Mouse (Mus musculus) ovary, postnatal 14 days (tissue): ENCODE data around the gene Luzp2.

Experiments
- DNase-seq: peaks from one replicate; pipeline ENCODE4 v3.0.0; 2022; ENCODE audit warnings: low spot score

Luzp2 gene

GRCm38 (mm10) chr7:54835372-54835851, at the start of gene Luzp2:
Luzp2 (plus strand) TSS chr7:54835498.
- DNase-seq: no peak

DNA sequence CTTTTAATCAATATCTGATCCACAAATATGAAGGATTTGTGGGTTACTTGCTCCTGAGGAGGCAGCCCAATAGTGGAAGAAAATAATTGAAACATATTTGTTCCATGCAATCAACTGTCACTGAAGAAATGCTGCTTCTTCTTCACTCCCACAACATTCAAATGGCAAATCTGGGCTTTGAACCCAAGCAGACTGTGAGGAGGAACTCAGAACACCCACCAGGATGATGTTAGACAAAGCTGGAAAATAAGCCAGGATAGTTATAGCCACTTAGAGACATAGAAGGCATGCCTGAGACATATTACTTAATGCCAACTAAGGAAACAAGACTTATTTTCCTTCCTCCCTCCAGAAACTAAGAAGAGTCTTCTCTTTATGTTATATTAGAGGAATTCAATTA, 47.8 kb upstream of the Luzp2 start:
- DNase-seq: no peak

DNA sequence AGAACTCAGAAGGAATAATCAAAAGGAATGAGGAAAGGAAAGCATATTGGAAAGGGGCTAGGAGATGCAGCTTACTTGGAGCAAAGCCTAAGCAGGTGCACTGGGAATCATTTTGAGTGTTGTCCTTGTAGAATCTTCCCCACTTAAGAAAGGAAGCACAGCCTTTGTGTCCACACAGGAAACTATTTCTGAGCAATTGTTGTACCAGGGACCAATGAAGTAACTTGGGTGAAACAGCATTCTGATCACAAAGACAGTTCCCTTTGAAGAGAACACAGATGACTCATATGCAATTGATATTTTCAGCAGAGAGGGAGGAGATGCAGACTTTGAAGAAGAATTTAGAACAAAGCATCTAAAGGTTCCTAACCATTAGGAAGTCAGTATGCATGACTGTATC, 16.7 kb upstream of the Luzp2 start:
- DNase-seq: no peak

- DNase-seq: no peak
Observed at GRCm38 (mm10) chr7:54828751-54829150, 6.5 kb upstream of the Luzp2 start.

GRCm38 (mm10) chr7:54835911-54836352, 634 bp downstream of the Luzp2 start:
- no peak for DNase-seq

- no peak for DNase-seq
Observed at GRCm38 (mm10) chr7:54836437-54836836, 1.1 kb downstream of the Luzp2 start.

GRCm38 (mm10) chr7:54842807-54843335, 7.6 kb downstream of the Luzp2 start:
- no peak for DNase-seq

DNA sequence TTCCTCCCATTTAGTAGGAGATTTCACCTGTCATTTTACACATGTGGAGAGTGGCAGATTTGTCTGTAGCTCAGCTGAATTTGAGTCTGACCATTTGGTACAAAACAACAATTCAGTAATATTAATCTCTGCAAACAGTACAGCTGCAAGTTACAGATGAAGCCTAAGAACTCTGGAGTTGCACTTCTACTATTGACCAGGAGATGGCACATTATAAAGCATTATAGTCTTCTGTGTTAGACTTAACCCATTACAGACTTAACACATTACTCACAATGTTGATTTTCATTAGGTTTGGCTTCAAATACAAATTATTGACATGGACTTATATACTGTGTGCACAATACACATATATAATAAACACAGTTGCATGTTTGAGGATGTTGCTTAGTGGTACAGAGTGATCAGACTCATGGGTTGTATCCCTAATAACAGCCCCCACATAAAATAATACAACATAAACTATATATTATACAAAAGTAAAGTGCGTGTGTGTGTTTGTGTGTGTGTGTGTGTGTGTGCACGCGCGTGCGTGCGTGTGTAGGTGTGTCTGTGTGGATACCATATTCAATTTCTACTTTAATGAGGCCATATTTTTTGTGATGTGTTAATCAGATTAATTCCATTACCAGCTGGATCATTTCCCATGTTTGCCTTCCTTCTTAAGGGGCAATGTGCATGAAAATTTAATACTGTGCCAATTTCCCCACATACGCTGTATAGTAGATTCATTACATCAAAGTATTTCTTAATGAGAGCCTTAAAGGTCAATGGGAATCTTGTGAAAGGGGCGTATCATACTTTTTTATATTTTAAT, 10.8 kb downstream of the Luzp2 start:
- DNase-seq: no peak

GRCm38 (mm10) chr7:54846692-54847020, 11.4 kb downstream of the Luzp2 start:
- DNase-seq: no peak

DNA sequence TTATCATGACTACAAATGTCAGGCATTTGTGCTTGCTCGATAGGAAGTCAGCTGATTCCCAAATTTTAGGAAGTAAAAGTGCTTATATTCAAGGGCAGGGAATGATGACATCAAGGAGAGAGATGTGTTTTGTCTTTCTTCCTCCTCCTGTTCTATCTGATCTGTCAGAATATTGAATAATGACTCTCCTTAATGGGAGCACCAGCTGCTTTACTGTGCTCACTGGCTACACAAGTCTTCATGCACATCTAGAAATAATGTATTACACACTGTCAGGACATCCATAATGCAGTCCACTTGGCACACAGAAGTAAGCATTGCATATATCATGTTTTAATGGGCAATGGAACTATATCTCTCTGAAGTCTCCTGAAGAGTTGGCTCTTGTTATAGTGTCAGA, 17.6 kb downstream of the Luzp2 start:
- DNase-seq: no peak

DNA sequence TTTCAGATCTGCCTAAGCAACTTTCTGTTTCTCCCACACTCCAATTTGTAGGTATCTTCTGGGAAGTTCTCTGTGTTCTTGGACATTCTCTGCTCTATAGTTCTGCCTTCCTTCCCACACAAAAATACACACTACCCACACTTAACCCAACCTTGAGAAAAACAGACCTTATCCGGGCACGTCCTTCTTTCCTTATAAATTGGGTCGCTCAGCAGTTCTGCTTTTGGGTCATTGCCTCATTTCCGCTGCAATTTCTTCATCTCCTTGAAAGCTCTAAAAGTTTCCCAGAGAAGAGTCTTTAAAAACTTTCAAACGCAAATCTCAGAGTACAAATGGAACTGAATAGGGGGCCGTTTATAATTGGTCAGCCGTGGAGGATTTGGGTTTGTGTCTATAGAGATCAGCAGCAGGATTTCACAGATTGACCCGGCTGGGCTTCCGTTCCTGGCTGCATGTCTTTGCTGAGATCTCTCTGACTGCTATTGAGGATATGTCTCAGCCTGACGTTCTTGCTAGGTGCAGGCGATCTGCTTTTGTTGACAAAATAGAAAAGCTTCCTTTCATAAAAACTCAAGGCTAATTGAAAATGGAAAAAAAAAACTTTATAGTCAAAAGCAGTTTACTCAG, 26.0 kb downstream of the Luzp2 start:
- no peak for DNase-seq

DNA sequence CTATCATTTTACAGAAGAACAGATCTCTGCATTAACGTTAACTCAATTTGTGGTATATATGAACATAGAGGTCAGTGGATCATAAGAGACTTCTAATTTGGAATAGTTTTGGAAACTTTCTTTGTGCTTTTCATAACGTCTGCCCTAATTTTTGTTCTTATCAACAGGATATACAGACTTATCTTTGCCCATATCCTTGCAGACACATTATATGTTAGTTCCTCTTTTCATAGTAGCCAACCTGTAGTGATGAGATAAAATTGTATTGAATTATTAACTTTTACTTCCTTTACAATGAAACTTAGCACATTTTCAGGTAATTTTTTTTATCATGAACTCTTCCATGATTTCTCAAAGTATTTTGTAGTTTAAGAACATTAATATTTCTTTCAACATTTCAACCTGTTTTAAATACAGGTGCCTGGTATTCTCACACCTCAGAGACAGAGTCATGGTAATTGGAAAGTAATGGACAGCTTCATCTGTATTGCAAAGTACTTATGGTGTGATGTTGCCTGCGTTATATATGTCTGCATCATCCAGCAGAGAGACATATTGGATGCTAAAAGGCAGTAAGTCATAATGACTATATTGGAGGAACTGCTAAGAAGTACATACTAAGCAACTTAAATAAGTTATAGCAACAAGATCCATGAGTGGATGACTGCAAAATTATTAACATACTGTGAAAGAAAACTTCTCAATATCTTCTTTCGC, 43.8 kb downstream of the Luzp2 start:
- no peak for DNase-seq

- no peak for DNase-seq
Observed at GRCm38 (mm10) chr7:54893709-54894627, 58.7 kb downstream of the Luzp2 start.

DNA sequence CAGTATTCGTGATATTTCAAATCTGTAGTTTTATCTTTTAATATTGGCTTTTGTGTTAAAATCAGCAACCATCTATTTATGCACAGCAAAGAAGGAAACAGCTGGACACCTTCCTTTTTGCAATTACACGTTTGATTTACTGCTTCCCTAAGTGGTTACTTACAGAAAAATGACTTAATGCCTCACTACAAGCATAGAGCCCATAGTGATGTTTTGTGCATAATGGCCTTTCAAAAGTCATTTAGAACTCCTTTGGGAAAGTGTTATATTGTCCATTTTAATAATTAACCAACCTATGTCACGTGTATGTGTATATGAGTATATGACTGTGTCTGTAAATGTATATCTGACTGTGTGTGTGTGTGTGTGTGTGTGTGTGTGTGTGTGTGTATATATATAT, 63.3 kb downstream of the Luzp2 start:
- DNase-seq: no peak

DNA sequence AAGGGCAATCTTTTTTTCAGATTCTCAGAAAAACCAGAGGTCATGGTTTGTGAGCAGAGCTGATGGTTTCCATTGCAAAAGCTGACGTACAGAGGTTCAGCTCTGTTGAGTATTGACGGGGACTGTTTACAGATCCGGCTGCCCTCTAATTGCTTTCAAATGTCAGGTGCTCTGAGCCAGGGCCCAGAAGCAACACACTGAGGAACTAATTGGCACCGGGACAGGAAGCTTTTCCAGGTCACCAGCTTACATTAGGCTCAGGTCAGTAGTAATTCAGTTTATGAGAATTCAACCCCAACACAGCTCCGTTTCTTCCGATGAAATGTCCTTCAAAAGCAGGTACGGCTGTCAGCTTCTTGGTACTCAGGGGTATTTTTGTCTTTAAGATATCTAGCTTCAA, 74.7 kb downstream of the Luzp2 start:
- DNase-seq: no peak

- no peak for DNase-seq
Observed at GRCm38 (mm10) chr7:54914030-54914429, 78.7 kb downstream of the Luzp2 start.

GRCm38 (mm10) chr7:54921991-54922390, 86.7 kb downstream of the Luzp2 start:
- DNase-seq: no peak

GRCm38 (mm10) chr7:54956759-54957158, 121.5 kb downstream of the Luzp2 start:
- DNase-seq: no peak

- DNase-seq: no peak
Observed at GRCm38 (mm10) chr7:54962678-54963077, 127.4 kb downstream of the Luzp2 start.

DNA sequence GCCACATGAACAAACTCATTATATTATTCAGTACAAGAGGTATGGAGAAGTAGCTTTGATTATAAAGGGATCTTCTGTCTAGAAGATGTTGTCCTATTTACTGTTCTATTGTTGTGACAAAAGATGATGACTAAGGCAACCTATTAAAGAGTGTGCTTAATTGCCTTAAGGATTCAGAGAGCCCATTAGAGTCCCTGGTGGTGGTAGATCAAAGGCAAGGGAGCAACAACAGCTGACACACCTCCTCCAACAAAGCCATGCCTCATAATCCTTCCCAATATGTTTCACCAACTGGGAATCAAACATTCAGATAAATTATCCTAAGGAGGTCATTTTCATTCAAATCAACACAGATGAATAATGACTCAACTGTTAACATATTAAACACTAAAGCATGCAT, 142.1 kb downstream of the Luzp2 start:
- DNase-seq: no peak

DNA sequence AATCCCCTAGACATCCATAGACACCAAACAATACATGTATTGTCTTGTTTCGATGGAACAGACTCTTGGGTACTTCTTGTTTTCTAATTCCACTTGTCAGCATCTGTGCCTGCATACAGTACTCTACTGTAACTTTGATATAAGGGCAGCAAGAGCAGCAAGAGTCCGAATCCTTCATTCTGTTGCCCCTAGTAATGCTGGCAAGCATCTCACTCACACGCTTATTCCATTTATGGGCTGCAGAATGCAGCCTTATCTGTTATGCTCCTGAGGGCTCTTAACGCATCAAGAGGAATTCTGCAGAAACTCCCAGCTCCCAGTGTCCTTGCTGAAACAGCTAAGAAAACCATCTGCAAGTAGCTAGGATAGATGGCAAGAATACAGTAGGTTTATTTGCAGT, 145.3 kb downstream of the Luzp2 start:
- DNase-seq: no peak

DNA sequence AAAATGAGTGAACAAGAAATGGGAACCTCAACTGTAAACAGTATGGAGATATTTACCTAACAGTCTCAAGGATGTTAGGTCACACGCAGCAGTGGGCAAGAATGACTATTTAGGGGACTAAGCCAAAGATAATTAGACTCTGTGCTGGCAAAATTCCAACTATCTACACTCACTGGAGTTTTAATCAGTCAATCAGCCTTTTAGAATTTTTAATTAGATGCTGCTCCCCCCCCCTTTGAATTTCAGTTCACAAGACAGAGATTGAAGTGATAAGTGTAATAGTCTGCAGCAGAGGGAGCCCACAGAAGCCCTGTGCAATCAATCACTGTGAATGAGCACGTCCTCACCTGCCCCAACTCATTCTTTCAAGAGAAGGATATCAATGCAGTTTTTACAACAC, 165.1 kb downstream of the Luzp2 start:
- DNase-seq: no peak
